Mouse (Mus musculus) thymus, adult 2 months (tissue): Measurements from ENCODE around the gene Ift74.

Experiments used
- CTCF ChIP-seq: fragments of 200-500 bp; IDR thresholded peaks from 2 replicates; pipeline ENCODE4 v1.5.1; 2012; ENCODE audit warnings: mild to moderate bottlenecking, control low read depth, low read length, moderate library complexity, borderline replicate concordance; ENCODE audit not compliant: control insufficient read depth, poor library complexity, insufficient read depth; ENCODE audit errors: extremely low read depth
- POLR2A ChIP-seq: fragments of 200-500 bp; IDR thresholded peaks from 2 replicates; pipeline ENCODE4 v1.6.1; 2012; ENCODE audit warnings: mild to moderate bottlenecking, low read length, control low read depth, moderate library complexity; ENCODE audit not compliant: control insufficient read depth, poor library complexity, insufficient read depth; ENCODE audit errors: extremely low read depth

DNA sequence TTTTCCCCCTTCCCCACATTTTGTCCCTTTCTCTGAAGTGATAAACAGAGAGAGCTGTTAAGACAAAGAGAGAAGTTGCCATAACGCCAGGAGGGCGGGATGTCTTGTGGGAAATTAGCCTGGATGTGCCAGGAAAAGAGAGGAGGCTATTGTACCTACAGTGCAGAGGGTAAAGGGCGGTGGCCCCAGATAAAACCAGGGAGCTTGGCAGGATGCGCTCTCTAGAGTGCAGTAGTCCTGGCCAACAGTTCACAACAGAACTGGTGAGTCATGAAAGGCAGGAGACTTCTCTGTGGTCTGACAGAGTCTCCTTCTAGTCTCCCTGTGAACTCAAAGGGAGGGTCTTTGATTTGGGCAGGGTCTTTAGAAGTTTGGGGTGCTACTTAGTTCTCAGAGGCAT, 111.5 kb downstream of the Ift74 start:
- TF ChIP-seq CTCF (no peak), POLR2A (no peak)
